Mouse (Mus musculus): ENCODE measurements around the gene Gm3558. TPM values are rescaled to one million over a fixed set of nuclear protein-coding genes. Genes with fewer than 3 reads are reported as not detected.
"Not testable (repeated sequence)": the region's sequence is repeated elsewhere in the genome, so short reads cannot be mapped to it uniquely, and the experiment has no call there.

Gene Gm3558
- total RNA-seq (2021): 10 to 100 TPM; 27.9 to 28.2 TPM

GRCm38 (mm10) chr14:7568382-7568781 is at the start of gene Gm3558:
TSS of gene Gm3558 (minus strand) at chr14:7568566.
- DNase-seq; intact Hi-C loops (cut with DNase I): not testable (repeated sequence)

GRCm38 (mm10) chr14:7595492-7595891 is 27.1 kb upstream of the Gm3558 start, which contains the start of gene Gm10338:
TSS of gene Gm10338 (minus strand) at chr14:7595592.
- DNase-seq; intact Hi-C loops (cut with DNase I): not testable (repeated sequence)

GRCm38 (mm10) chr14:7567890-7568289 is 476 bp downstream of the Gm3558 start:
- DNase-seq: peak; percentile 0
- intact Hi-C loops (cut with DNase I): not testable (repeated sequence)

- intact Hi-C loops (cut with DNase I): not testable (repeated sequence)
- DNase-seq: peak; percentile 0
Observed at GRCm38 (mm10) chr14:7567266-7567665, 1.1 kb downstream of the Gm3558 start.

Other genes starting within 250 kb of the Gm3558 start
- gene Gm5797, start 236.2 kb downstream of the Gm3558 start, total RNA-seq (2021): not detected
- not detected for gene Gm8374, start 203.4 kb downstream of the Gm3558 start, total RNA-seq (2021)
- not detected for gene Gm3755, start 117.6 kb downstream of the Gm3558 start, total RNA-seq (2021)
- 1 to 10 TPM; 8.1 to 8.7 TPM for gene Gm3752, start 84.8 kb downstream of the Gm3558 start, total RNA-seq (2021)
- not detected for gene Gm10338, start 27.0 kb upstream of the Gm3558 start, total RNA-seq (2021)
- gene Gm10128, start 75.4 kb upstream of the Gm3558 start, total RNA-seq (2021): not detected
- gene Gm26661, start 223.0 kb upstream of the Gm3558 start, total RNA-seq (2021): not detected
- gene Flnb, start 249.4 kb upstream of the Gm3558 start, total RNA-seq (2021): 10 to 100 TPM; 36.3 to 44.4 TPM

All from left cerebral cortex, postnatal 4 days (tissue).